Mouse (Mus musculus): Measurements from ENCODE around the gene Dlgap5. TPM values are rescaled to one million over a fixed set of nuclear protein-coding genes. Genes with fewer than 3 reads are reported as not detected.

The Dlgap5 gene
- polyA plus RNA-seq (2015; fragmentation: Nextera tagmentation; extraction: Ambion mirVana): 52.8 and 61.3 TPM in 2 replicates

GRCm38 (mm10) chr14:47417775-47418665, at the start of gene Dlgap5:
Gene Dlgap5, minus strand, starts transcription at chr14:47418407.

GRCm38 (mm10) chr14:47450121-47450520, 31.9 kb upstream of the Dlgap5 start, which contains the start of gene Fbxo34:
Gene Fbxo34, plus strand, starts transcription at chr14:47450421.

DNA sequence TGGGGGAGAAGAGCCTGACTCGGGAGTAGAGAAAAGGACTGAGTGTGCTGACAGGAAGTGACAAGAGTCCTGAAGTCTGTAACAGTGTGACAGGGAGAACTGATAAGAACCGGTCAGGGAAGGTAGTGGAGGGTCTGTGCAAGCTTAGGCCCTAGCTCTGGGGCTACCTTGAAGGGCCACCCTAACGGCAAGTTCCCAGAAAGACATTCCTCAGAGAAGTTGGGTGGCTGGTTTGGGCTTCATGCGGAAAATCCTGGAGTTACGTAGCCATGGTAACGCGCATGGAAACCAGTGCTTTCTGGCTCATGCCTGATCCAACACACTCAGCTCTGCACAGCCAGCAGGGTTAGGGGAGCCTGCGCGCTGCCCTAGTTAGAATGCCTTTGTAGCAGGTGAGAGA, 50.7 kb downstream of the Dlgap5 start, which contains the start of gene Lgals3:
Lgals3 (plus strand) TSS at position 291 of the 400 bp plus-strand sequence.

Other genes starting within 250 kb of the Dlgap5 start
- gene Gch1, start 229.0 kb downstream of the Dlgap5 start, polyA plus RNA-seq (2015; fragmentation: Nextera tagmentation; extraction: Ambion mirVana): 5.5 and 6.4 TPM in 2 replicates
- gene Wdhd1, start 141.6 kb downstream of the Dlgap5 start, polyA plus RNA-seq (2015; fragmentation: Nextera tagmentation; extraction: Ambion mirVana): 45.0 and 49.7 TPM in 2 replicates
- 3.2 and 3.6 TPM in 2 replicates for gene Socs4, start 141.5 kb downstream of the Dlgap5 start, polyA plus RNA-seq (2015; fragmentation: Nextera tagmentation; extraction: Ambion mirVana)
- gene Mapk1ip1l, start 120.1 kb downstream of the Dlgap5 start, polyA plus RNA-seq (2015; fragmentation: Nextera tagmentation; extraction: Ambion mirVana): 25.8 TPM in 2 replicates
- 88.1 and 122 TPM in 2 replicates for gene Lgals3, start 50.7 kb downstream of the Dlgap5 start, polyA plus RNA-seq (2015; fragmentation: Nextera tagmentation; extraction: Ambion mirVana)
- 31.1 and 36.4 TPM in 2 replicates for gene Fbxo34, start 32.0 kb upstream of the Dlgap5 start, polyA plus RNA-seq (2015; fragmentation: Nextera tagmentation; extraction: Ambion mirVana)
- 8.4 and 9.0 TPM in 2 replicates for gene Atg14, start 152.2 kb upstream of the Dlgap5 start, polyA plus RNA-seq (2015; fragmentation: Nextera tagmentation; extraction: Ambion mirVana)
- 29.1 and 30.7 TPM in 2 replicates for gene Ktn1, start 230.0 kb upstream of the Dlgap5 start, polyA plus RNA-seq (2015; fragmentation: Nextera tagmentation; extraction: Ambion mirVana)